Mouse (Mus musculus) forebrain, embryonic 13.5 days (tissue): Measurements from ENCODE around the gene Plekhb2. TPM values are rescaled to one million over a fixed set of nuclear protein-coding genes. Genes with fewer than 3 reads are reported as not detected.
A peak's percentile ranks its signal among the peaks of the same experiment; 100 is the strongest.

Experiments
- ATAC-seq: fragments of 200-750 bp; cut with Nextera tagmentation; 2 replicates; pipeline ENCODE4 v1.8.0; 2017
- H3K27ac ChIP-seq: fragments of 300-500 bp; sonication (generic); 2 replicates; pipeline ENCODE4 v1.5.1; 2015; ENCODE audit warnings: inconsistent platforms, mild to moderate bottlenecking, moderate library complexity
- H3K27me3 ChIP-seq: fragments of 300-500 bp; sonication (generic); 2 replicates; pipeline ENCODE4 v1.6.1; 2015; ENCODE audit warnings: mild to moderate bottlenecking, inconsistent platforms
- H3K36me3 ChIP-seq: fragments of 300-500 bp; sonication (generic); 2 replicates; pipeline ENCODE4 v1.6.1; 2015; ENCODE audit warnings: mild to moderate bottlenecking, inconsistent platforms; ENCODE audit not compliant: poor library complexity, severe bottlenecking
- H3K4me1 ChIP-seq: fragments of 300-500 bp; sonication (generic); 2 replicates; pipeline ENCODE4 v1.6.1; 2015; ENCODE audit warnings: inconsistent platforms
- H3K4me2 ChIP-seq: fragments of 300-500 bp; sonication (generic); 2 replicates; pipeline ENCODE4 v1.6.1; 2015; ENCODE audit warnings: inconsistent platforms, mild to moderate bottlenecking, moderate library complexity
- H3K4me3 ChIP-seq: fragments of 300-500 bp; sonication (generic); 2 replicates; pipeline ENCODE4 v1.5.1; 2015; ENCODE audit warnings: mild to moderate bottlenecking, inconsistent platforms
- H3K9ac ChIP-seq: fragments of 300-500 bp; sonication (generic); 2 replicates; pipeline ENCODE4 v1.6.1; 2015; ENCODE audit warnings: mild to moderate bottlenecking, inconsistent platforms
- H3K9me3 ChIP-seq: fragments of 300-500 bp; sonication (generic); replicated peaks from 2 replicates; pipeline ENCODE4 v1.6.1; 2016; ENCODE audit warnings: inconsistent platforms
- WGBS: fragments of 180-500 bp; shearing (Covaris S2); methylation state at CpG from one replicate; pipeline ENCODE4 v1.1.7; 2015; 5-methylcytosine and 5-hydroxymethylcytosine counted together
- polyA plus RNA-seq: library from polyadenylated mRNA; unstranded; fragments of >200 nt; fragmentation: Nextera tagmentation; extraction: Ambion mirVana; gene quantifications from 2 replicates; pipeline ENCODE4 v1.2.1, GENCODE M21; 2015

Plekhb2 gene
- polyA plus RNA-seq, 1 experiment from 2014 or later = 53.1 TPM

- no peak overlapping the region for H3K9ac ChIP-seq
- ATAC-seq = no peak
- no peak overlapping the region for H3K4me2 ChIP-seq
- H3K36me3 ChIP-seq = peaks cover 31% of the 10 kb centered on the region
- H3K4me3 ChIP-seq = no peak overlapping the region
- H3K4me1 ChIP-seq = peaks cover 49% of the 10 kb centered on the region
- no peaks in the 10 kb centered on the region for H3K27me3 ChIP-seq
- 59% methylated on average over 6 of the region's 6 CpGs for WGBS
- no peaks in the 10 kb centered on the region for H3K9me3 ChIP-seq
- H3K27ac ChIP-seq = no peak overlapping the region
Measured at GRCm38 (mm10) chr1:34837951-34838689, 11.7 kb upstream of the Plekhb2 start.

DNA sequence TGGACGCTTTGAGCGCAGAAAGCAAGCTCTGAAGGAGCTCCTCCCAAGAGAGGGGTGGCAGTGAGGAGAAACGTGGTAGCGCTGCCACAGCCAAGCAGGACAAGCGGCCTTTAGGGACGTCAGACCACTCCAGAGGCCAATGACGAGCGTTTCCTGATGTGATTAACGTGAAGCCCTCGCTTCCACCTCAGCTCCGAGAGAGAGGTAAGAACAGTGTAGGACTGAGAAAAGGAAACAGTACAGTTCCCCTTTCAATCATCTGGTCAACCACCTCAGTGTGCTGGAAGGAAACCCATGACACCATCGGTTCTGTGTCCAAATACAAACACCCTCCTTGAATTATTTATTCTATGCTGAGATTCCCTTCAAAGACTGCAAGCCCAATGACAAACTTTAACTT lies 10.5 kb upstream of the Plekhb2 start:
- Histone ChIP-seq H3K9ac (no peak overlapping the region), H3K9me3 (no peaks in the 10 kb centered on the region), H3K27me3 (no peaks in the 10 kb centered on the region), H3K27ac (no peak overlapping the region), H3K36me3 (peaks cover 29% of the 10 kb centered on the region), H3K4me1 (peaks cover 51% of the 10 kb centered on the region), H3K4me3 (no peak overlapping the region), H3K4me2 (no peak overlapping the region)
- WGBS = 78% methylated on average over 12 of the region's 12 CpGs
- no peak for ATAC-seq

DNA sequence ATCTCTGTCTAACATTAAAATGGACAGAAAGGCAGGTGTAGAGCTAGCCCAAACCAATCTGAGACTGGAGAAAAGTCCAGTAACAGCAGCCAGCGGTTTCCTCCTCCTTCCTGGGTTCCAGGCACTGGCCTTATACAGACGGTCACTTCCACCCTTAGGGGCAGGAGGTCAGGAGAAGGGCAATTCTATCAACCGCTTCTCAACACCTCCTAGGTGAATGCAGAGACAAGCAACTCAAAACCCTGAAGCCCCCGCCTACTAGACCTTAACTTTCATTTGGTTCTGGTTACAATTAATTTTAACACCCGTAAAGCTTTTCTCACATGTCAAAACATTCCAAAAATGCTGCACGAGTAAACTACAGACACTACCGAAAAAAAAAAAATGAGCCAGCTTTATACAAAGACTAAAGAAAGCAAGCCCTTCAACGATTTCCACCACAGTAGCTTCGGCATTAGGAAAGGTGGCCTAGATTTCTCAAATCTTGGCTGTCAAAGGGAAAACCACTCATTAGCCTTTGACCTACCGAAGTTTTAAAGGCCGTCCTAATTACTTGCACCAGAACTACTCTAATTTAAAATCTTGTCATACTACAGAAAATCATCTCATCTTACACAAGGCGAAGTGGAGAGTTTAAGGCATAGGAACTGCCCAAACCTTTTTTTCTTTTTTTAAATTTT lies 7.9 kb upstream of the Plekhb2 start:
- Histone ChIP-seq H3K27me3 (no peaks in the 10 kb centered on the region), H3K9me3 (no peaks in the 10 kb centered on the region), H3K27ac (peak overlapping the region; percentile 96), H3K4me2 (peak overlapping the region; percentile 98), H3K4me3 (peak overlapping the region; percentile 76), H3K36me3 (peaks cover 7% of the 10 kb centered on the region), H3K4me1 (peaks cover 44% of the 10 kb centered on the region), H3K9ac (peak overlapping the region; percentile 94)
- under 1% methylated on average over 12 of the region's 12 CpGs for WGBS
- no peak for ATAC-seq

DNA sequence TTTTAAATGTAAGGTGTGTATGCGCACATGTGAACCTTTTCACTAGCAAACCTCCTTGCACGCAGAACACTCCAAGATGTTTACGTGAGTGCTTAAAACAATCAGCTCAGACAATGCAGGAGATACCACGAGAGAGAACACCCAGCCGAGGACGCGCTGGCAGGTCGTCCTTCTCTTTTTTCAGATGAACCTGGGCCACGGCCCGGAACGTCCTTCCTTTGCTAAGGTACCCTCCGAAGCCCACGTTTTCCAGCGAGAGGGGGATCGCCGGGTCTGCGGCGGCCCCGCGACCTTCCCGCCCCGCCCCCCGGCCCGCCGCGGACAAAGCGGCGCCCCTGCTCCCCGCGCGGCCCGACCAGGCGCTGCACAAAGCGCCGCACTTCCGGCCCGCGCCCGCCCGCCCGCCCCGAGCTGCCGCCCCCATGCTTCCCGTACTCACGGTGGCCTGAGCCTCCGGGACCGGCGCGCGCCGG lies 7.4 kb upstream of the Plekhb2 start:
- peak; percentile 91 for ATAC-seq
- Histone ChIP-seq H3K27me3 (no peaks in the 10 kb centered on the region), H3K4me3 (peak overlapping the region; percentile 76), H3K4me2 (peak overlapping the region; percentile 98), H3K4me1 (peaks cover 40% of the 10 kb centered on the region), H3K9ac (peak overlapping the region; percentile 94), H3K36me3 (peaks cover 7% of the 10 kb centered on the region), H3K27ac (peak overlapping the region; percentile 96), H3K9me3 (no peaks in the 10 kb centered on the region)
- under 1% methylated on average over 26 of the region's 51 CpGs for WGBS

DNA sequence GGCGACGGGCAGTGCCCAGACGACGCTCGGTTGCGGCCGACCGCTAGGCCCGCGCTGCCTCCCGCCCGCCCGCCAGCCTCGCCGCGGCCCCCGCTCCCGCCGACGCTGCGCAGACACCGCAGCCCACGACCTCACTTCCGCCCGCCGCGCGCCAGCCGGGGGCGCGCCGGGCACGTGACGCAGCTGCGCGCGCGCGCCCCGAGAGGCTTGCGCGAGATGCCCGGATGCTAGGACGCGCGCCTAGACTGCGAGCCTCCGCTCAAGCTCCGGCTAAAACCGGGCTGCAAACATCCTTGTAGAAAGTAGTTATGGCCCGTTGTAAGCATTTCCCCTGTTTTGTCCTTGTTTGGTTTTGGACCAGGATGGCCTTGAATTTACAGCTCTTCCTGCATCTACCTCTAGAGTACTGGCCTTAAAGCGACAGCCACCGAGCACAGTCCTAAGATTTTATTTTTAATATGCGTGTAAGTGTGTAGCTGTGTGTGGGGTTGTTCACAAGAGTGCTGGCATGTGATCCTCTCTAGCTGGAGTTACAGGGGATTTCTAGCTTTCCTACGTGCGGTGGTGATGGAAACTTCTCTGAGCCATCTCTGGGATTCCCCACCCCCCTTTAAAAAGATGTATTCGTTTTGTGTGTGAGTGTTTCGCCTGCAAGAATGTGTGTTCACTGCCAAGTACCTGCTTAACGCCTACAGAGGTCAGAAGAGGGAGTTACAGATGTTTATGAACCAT lies 6.7 kb upstream of the Plekhb2 start, which contains the start of gene Fam168b:
TSS of gene Fam168b (minus strand) at position 179 of the 732 bp plus-strand sequence.
- Histone ChIP-seq H3K9me3 (no peaks in the 10 kb centered on the region), H3K27ac (peak within 1 kb of the TSS; percentile 96), H3K4me3 (peak within 1 kb of the TSS; percentile 76), H3K4me2 (peak within 1 kb of the TSS; percentile 98), H3K9ac (peak within 1 kb of the TSS; percentile 94), H3K36me3 (peaks cover 7% of the 10 kb centered on the region; the same call in 1 of the 2 replicates), H3K4me1 (peaks cover 36% of the 10 kb centered on the region), H3K27me3 (no peaks in the 10 kb centered on the region)
- ATAC-seq = peak; percentile 89
- WGBS = 1% methylated on average over 56 of the region's 59 CpGs

- Histone ChIP-seq H3K27ac (no peak overlapping the region), H3K4me3 (no peak overlapping the region), H3K36me3 (no peaks in the 10 kb centered on the region), H3K4me2 (no peak overlapping the region), H3K4me1 (peaks cover 22% of the 10 kb centered on the region), H3K27me3 (no peaks in the 10 kb centered on the region), H3K9ac (no peak overlapping the region), H3K9me3 (no peaks in the 10 kb centered on the region)
- no peak for ATAC-seq
- 86% methylated on average over 3 of the region's 3 CpGs for WGBS
Measured at GRCm38 (mm10) chr1:34847070-34847469, 2.7 kb upstream of the Plekhb2 start.

- H3K9me3 ChIP-seq = no peaks in the 10 kb centered on the region
- peak overlapping the region; percentile 91 for H3K9ac ChIP-seq
- ATAC-seq = peak; percentile 77
- H3K4me1 ChIP-seq = peaks cover 24% of the 10 kb centered on the region
- H3K36me3 ChIP-seq = no peaks in the 10 kb centered on the region
- 44% methylated on average over 11 of the region's 11 CpGs for WGBS
- peak overlapping the region; percentile 69 for H3K4me2 ChIP-seq
- no peak overlapping the region for H3K27ac ChIP-seq
- H3K4me3 ChIP-seq = peak overlapping the region; percentile 78
- no peaks in the 10 kb centered on the region for H3K27me3 ChIP-seq
Measured at GRCm38 (mm10) chr1:34850343-34851136, 764 bp downstream of the Plekhb2 start.

DNA sequence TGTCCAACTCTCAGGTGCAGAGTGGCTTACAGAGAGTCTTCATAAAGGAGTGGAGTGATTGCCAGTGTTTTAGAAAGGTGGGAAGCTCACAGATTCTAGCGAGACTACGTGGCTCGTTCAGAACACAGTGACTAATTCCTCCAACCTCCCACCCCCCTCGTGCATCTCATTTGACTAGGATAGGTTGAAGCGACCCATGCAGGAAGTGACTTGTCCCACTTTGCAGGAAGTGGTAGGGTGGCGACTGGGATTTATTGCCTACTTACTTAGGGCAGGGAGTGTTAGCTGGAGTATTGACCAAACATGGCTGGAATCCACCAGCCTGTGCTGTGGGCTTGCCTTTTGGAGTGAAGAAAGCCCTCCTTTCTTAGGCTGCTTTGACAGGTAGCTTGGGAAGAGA lies 1.8 kb downstream of the Plekhb2 start:
- Histone ChIP-seq H3K4me1 (peaks cover 24% of the 10 kb centered on the region), H3K4me2 (peak overlapping the region; percentile 69; the same call in 1 of the 2 replicates), H3K36me3 (no peaks in the 10 kb centered on the region), H3K9ac (peak overlapping the region; percentile 21; the same call in 1 of the 2 replicates), H3K9me3 (no peaks in the 10 kb centered on the region), H3K4me3 (no peak overlapping the region), H3K27ac (no peak overlapping the region), H3K27me3 (no peaks in the 10 kb centered on the region)
- whole genome bisulfite sequencing = 76% methylated on average over 6 of the region's 6 CpGs
- no peak for ATAC-seq

DNA sequence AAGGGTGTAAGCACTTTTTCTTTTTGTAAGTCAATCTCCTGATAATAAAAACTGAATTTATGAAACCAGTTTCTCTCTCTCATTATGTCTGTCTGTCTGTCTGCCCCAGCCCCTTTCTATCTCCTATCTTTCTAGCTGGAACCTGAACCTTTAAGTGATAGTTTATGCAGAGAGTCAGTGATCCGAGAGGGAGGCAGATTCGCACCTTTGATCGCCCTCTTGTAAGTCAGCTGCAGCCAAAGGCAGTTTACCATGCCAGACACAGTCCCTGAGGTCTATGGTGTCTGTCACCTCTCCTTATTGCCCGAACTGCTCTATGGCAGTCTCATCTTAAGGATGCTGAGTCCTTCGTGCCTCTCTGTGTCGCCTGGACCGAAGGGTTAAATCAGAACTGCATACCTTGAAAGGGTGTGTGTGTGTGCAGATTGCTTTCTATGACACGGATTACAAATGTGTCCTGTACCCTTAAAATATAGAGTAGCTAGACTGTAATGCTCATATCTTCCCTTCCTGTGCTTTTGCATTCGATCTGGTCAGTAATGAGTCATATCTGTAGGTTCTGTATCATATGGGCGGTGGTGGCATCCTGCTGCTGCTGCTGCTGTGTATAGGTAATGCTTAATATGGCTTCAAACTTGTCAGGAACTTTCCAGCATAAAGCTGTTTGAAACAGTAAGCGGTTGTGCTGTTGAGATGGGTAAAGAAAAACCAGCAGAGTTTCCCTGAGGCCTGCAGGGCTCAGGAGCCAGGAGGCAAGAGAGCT lies 2.5 kb downstream of the Plekhb2 start:
- 84% methylated on average over 11 of the region's 11 CpGs for WGBS
- Histone ChIP-seq H3K27ac (no peak overlapping the region), H3K27me3 (no peaks in the 10 kb centered on the region), H3K9me3 (no peaks in the 10 kb centered on the region), H3K4me1 (peaks cover 24% of the 10 kb centered on the region), H3K9ac (peak overlapping the region; percentile 43), H3K36me3 (no peaks in the 10 kb centered on the region), H3K4me3 (no peak overlapping the region), H3K4me2 (no peak overlapping the region; the same call in 1 of the 2 replicates)
- ATAC-seq = no peak

DNA sequence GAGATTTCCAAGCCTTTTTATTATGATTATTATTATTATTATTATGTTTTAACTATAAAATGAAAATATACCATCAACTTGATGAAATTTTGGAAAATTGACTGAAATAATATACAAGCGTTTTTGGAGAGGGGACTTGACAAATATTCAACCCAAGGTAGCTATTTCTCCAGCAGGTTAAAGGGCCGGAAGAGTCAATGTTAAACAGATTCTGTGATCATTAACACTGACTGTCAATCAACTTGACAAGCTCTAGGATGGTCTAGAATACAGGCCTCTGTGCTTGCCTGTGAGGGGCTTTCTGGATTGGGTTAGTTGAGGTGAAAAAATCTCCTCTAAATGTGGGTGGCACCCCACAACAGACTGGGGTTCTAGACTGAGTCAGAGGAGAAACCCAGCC lies 4.0 kb downstream of the Plekhb2 start:
- no peaks in the 10 kb centered on the region for H3K36me3 ChIP-seq
- H3K9me3 ChIP-seq = no peaks in the 10 kb centered on the region
- 93% methylated on average over 2 of the region's 2 CpGs for WGBS
- peaks cover 24% of the 10 kb centered on the region for H3K4me1 ChIP-seq
- no peak for ATAC-seq
- no peak overlapping the region for H3K9ac ChIP-seq
- no peak overlapping the region for H3K4me3 ChIP-seq
- no peaks in the 10 kb centered on the region for H3K27me3 ChIP-seq
- H3K4me2 ChIP-seq = no peak overlapping the region
- no peak overlapping the region for H3K27ac ChIP-seq
